Mouse (Mus musculus): ENCODE data around the gene Tmem223.

Tmem223 gene

DNA sequence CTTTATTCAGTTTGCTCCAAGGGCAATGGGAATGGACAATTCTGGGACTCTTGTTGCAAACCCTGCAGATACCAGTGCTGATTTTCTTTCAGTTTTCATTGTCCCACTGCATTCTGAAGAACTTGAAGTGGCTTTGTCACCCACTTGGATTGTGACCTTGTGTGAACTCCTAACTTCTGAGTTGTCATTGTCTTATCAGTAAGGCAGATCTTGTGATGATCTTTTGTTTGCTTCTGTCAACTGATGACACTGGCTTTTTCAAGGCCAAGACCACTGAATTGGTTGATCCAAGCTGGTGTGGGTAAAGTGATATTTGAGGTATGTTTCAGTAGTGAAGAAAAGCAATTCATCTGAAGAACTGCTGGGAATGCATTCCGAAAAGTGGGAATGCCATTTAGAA lies 25.4 kb upstream of the Tmem223 start:
- DNase-seq (ENCODE audit: low spot score in 2 of 2): no peak

DNA sequence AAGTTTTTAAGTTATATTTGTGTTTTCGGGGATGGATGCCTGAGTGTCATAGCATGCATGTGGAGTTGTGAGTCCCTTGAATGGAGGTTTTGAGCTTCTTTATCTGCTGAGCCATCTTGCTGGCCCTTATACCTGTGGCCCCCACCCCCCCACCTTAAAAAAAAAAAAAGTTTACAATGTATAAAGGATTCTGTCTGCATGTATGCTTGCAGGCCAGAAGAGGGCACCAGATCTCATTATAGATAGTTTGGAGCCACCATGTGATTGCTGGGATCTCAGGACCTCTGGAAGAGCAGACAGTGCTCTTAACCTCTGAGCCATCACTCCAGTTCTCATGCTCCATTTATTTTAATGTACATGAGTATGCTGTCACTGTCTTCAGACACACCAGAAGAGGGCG lies 23.4 kb upstream of the Tmem223 start:
- no peak for DNase-seq (ENCODE audit: low spot score in 2 of 2)

DNA sequence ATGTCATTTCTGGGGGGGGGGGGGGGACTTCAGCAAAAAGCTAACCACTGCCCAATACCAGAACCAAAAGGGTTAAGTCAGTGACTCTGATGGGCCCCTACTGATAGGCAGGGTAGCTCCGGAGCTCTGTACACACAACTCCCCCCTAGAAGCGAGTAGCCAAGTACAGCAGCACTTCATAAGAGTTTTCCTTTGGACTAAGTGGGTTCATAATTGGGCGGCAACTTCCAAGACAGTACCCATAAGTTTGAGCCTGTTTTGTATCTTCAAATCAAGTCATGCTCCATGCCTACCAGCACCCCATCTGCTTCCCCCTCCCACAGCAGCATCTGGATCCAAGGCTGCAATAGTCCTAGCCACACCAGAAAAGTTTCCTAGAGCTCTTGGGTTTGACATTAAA lies 15.1 kb upstream of the Tmem223 start:
- DNase-seq (ENCODE audit: low spot score in 2 of 2): no peak

DNA sequence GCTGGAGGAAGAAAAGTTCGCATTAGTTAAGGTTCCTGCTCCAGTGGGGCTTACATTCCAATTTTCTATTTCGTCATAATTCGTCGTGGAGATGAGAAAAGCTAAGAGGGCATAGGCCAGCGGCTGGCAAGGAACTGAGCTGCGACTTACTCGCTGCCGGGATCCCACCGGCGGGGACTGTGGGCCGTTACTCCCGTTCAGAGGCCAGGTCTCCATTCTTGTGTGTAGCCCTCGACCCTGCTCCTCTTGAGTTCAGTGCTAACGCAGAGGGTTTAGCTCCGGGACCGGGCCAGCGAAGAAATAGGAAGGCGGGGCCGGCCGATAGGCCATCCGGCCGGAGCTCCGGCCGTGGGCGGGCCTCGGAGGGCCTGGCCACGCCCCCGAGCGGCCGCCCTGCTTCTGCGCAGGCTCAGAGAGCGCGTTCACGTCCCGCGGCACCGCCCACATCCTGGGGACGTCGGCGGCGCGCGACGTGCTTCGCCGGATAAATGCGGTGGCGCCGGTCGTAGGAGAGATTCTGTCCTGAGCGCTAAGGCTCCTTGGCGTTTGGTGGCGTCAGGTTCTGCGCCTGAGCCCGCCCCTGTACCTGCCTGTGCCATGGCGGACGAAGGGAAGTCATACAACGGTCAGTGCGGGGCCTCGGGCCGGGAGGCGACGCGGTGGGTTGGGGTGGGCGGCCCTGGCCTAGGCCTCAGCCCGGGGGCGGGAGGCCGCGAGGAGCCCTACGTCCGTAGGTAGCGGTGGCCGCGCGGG lies 14.0 kb upstream of the Tmem223 start, which contains the start of gene Nxf1:
TSS of gene Nxf1 (plus strand) at position 439 of the 753 bp plus-strand sequence.
- DNase-seq (ENCODE audit: low spot score in 2 of 2): peak; percentile 75 to 93

DNA sequence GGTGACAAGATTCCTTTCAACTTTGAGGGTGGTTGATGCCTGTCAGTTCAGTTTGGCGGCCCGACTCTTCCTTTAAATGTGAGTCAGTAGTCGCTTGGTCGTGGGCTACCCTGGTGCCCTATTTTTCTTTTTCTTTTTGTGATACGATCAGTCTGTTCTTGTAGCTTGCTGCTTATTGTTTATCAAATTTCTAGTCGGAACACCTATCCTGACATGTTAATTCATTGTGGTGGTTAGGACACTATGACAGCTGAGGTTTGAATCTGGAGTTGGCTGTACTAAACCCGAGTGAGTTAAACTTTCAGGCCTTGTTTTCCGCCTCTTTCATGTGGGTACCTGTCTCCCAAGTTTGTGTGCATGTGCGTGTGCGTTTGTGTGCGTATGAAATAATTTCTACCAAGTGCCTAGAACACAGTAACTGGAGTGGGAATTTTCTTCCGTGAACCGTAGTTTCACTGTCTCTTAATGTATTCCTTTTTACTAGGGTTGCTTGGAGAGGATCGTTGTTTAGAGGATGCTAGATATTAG lies 13.3 kb upstream of the Tmem223 start:
- no peak for DNase-seq (ENCODE audit: low spot score in 2 of 2)

DNA sequence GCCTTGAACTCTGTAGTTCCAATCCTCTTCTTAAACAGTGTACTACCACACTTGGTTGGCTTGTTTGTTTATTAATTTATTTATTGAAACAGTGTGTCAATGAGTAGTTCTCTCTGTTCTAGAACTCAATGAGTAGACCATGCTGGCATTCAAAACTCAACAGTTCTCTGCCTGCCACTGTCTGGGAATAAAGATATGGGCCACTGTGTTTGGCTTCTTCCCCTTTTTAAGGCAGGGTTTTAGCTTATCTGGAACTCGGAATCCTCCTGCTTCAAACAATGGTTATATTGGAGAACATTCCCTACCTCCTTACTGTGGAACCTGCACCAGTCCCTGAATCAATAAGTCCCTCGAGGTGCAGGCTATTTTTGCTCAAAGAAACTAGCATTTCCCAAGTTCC lies 11.9 kb upstream of the Tmem223 start:
- no peak for DNase-seq (ENCODE audit: low spot score in 2 of 2)

DNA sequence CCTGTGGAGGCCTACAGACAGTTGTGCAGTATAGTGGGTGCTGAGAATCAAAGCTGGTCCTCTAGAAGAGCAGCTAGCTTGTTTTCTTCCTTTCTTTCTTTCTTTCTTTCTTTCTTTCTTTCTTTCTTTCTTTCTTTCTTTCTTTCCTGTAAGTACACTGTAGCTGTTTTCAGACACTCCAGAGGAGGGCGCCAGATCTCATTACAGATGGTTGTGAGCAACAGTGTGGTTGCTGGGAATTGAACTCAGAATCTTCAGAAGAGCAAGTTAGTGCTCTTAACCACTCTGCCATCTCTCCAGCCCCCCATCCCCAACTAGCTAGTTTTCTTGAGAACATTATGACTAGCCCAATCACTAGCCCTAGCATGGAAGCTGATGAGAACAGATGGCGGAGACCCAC lies 10.0 kb upstream of the Tmem223 start:
- no peak for DNase-seq (ENCODE audit: low spot score in 2 of 2)

DNA sequence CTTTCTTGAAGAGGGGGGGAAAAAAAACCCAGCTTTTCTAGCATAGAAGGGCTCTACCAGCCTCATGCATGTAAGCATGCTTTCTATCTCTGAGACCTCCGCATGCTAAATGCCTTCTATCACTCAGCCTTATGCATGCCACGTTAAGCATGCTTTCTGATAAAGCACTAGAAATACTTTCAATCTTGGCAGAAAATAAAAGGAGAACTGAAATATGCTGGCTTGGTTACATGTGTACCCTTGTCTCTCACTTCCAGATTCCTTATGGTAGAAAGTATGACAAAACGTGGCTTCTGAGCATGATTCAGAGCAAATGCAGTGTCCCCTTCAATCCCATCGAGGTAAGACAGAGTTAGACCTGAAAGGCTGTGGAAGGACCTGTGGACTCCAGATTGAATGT lies 7.5 kb upstream of the Tmem223 start:
- DNase-seq (ENCODE audit: low spot score in 2 of 2): no peak

DNA sequence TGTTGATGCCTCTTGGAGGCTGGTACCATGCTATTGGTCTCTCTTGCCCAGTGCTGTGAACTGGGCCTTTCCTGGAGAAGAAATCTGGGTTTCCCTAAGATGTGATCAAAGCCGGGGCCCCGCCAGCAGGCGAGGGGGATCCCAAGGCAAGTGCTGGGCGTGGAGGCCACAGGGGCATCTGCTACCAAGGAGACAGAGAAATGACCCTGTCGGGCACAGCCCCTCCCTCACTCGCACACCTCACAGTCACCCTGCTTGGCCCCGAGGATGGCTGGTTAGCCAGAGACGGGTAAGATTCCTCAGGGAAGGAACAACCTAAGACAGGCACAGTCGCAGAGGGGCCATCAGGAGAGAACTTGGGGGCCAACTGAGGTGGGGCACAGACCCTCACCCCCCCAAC lies 5.2 kb upstream of the Tmem223 start:
- no peak for DNase-seq (ENCODE audit: low spot score in 2 of 2)

DNA sequence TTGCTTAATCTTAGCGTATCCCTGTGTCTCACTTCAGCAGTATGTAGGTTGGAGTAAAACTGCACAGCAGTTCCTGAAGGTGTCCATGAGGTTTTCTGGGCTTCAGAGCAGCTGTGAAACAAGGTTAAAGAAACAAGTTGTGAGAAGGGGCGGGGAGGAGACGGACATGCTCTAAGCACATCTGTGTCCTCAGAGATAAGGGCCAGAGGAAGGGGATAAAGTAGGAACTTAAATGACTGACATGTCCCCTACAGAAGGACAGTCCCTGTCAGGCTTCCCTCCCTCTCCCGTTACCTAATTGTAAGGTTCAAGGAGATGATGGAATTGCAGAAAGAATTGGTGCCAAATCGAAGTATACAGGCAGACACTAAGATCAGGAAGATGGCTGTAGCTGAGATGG lies 2.2 kb downstream of the Tmem223 start:
- DNase-seq (ENCODE audit: low spot score in 2 of 2): no peak

DNA sequence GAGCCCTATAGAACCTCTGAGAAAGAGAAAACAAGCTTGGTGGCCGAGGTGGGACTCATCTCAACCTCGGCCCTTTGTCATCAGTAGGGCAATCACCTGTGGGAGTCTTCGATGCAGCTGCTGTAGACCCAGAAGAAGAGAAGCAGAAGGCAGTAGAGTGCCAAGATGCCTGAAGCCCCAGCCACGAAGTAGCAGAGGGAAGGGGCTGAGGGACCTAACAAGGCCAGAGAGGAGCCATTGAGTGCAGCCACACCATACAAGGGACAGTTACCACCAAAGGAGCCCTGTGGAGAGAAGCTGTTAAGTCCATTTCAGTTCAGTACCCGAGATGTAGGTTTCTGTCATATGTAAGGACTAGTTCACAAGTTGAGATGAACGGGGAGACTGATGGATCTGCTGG lies 2.6 kb downstream of the Tmem223 start:
- DNase-seq (ENCODE audit: low spot score in 2 of 2): no peak

DNA sequence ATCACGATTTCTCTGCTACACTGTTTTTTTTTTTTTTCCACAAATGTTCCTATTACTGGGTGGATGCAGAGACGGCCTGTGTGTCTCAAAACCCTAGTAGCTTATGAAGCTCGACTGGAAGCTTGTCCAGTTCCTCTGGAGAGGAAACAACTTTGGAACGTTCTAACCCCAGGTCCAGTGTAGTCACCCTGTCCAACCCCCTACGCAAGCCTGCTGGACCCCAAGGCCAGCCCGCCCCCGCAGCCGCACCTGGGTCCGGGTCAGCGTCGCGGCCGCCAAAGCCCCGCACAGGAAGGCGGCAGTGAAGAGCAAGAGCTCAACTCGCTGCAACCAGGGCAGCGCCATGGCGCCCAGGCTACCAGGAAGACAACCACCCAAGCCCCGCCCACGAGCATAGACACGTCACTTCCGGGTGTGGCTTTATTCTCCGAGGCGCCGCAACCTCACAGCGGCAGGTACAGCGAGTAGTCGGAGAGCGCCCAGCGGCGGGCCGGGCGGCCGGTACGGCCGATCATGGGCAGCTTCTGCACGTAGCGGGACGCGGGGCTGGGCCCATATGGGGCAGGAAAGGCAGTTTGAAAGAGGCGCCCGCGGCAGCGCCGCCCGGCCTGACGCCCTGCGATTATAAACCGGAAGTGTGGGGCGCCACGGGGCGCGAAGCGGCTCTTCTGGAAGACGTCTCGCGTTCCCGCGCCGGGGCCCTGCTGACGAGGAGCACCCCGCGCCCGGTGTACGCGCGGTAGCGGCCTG lies 3.5 kb downstream of the Tmem223 start, which contains the start of gene Tmem179b:
TSS of gene Tmem179b (minus strand) at position 382 of the 750 bp plus-strand sequence.
- DNase-seq (ENCODE audit: low spot score in 2 of 2): peak; percentile 95 to 96

DNA sequence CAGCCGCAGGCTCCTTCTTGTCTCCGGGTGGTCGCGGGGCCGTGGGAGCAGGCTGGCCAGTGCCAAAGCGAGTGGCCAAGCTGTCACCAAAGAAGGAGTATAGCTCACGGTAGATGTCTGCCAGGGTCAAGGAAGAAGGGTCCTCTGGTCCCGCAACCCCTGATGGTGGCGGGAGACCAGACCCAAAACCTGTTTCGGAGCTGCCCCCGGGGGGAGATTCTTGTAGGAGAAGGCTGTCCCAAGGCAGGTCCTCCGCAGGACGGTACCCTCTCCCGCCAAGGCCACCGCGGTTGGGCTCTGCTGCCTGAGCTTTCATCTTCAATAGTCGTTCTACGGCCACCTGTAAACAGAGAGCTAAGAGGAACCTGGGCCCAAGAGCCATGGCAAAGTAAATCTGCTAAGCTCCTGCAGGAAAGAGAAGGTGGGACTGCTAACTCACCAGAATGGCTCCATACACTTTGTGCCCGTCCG lies 4.2 kb downstream of the Tmem223 start:
- DNase-seq (ENCODE audit: low spot score in 2 of 2): no peak

DNA sequence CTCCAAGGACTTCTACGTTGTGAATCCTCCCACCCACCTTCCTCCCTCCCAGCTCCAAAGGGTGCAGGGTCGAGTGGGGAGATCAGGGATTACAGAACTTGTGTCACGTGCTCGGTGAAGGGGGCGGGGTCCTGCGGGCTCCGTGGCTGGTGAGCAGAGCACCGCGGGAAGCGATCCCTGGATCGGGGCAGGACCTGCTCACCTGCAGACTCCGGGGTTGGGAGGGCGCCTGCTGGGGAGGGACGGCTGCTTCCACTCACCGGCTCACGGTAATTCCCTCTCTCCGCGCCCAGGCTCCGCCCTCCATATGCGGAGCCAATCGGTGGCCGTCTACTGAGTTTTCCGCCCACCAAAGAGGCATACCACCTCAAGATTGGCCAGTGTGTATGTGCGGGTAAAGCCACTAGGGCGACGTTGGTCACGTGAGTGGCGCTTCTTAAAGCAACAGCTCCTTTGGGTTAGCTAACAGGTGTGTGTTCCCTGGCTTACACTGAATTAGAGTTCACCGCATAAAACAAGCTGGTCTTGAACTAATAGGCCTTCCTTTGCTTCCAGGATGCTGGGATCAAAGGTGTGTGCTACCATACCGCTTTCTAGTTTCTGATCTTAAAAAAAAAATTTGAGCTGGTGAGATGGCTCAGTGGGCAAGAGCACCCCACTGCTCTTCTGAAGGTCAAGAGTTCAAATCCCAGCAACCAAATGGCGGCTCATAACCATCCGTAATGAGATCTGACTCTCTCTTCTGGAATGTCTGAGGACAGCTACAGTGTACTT lies 15.4 kb downstream of the Tmem223 start, which contains the start of gene Taf6l:
TSS of gene Taf6l (minus strand) at position 410 of the 774 bp plus-strand sequence.
- peak; percentile 71 to 84 for DNase-seq (ENCODE audit: low spot score in 2 of 2)

DNA sequence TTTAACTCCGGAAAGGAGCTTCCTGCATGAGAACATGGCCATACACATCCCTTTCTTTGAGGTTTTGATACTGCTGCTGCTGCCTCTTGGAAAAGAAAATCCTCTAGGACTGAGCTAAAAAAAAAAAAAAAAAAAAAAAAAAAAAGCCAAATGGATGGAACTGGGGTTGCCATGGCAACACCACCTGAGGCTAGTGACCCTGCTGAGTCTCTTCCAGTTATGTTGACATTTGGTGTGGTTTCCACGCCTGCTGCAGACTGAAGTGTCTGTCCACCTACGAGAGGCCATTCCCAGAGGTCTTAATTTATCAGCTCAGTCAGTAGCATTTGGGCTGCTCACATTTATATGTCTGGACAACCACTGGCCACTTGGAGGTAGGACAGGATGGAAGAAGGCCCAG lies 17.7 kb downstream of the Tmem223 start:
- DNase-seq (ENCODE audit: low spot score in 2 of 2): no peak

DNA sequence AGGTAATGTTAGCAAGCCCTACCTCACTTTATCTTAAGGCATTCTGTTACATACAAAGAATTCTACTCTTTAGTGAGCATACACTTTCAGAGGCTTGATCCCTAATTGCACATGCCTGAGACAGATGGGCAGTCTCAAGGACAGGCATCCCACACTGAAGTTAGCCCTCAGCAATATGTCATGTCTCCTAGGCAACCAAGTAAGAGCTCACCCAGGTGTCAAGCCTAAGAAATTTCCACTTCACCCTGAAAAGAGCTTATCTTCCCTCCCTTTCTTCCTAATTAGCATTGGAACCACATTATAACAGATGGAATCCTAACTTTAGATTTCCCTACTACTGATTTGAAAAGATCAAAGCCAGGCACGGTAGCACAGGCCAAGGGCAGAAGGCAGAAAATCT lies 18.4 kb downstream of the Tmem223 start:
- DNase-seq (ENCODE audit: low spot score in 2 of 2): no peak

DNA sequence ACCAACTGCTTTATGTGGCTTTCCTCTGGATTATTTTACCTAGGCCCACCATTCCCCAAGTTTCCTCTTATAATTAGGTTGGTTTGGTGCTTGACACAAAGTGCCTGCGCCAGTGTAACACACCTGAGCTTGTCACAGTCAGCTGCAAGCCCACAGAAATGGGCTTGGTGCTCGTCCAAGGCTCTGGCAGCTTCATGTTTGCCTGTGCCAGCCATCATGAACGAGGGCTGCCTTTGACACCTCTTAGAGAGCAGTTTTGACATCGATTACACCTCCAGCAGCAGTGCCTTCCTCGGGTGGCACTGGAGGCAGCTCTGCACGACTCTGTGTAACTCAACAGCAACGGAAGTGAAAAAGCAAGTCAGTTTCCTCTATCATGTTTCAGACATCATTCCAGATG lies 19.4 kb downstream of the Tmem223 start:
- DNase-seq (ENCODE audit: low spot score in 2 of 2): no peak

DNA sequence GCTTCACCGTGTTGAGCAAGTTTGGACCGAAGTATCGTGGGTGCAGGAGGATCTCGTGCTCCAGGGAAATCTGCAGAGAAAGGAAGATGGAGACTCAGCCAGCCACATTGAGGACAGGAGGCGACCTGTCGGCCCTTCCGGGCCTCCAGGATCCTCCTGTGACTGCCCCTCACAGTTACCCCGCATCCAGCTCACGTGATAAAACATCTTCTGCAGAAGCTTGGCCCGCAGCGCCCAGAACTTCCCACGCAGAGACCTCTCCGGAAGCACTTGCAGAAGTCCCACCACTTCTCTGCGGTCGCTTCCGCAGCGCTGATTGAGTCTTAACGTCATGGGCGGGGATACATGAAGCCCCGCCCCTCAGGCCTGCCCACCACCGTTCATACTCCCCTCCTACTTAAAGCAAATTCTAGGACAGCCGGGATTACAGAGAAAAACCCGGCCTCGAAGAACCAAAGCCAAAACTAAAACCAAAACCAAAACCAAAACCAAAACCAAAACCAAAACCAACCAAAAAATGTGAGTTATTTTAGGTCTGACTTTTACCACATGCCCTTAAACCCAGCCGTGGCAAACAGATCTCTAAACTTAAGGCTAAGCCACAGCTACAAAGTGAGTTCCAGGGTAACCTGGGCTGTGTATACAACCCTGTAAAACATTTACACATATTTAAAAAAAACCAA lies 27.6 kb downstream of the Tmem223 start, which contains the start of gene Polr2g:
TSS of gene Polr2g (minus strand) at position 314 of the 683 bp plus-strand sequence.
- DNase-seq (ENCODE audit: low spot score in 2 of 2): peak; percentile 60 to 85

DNA sequence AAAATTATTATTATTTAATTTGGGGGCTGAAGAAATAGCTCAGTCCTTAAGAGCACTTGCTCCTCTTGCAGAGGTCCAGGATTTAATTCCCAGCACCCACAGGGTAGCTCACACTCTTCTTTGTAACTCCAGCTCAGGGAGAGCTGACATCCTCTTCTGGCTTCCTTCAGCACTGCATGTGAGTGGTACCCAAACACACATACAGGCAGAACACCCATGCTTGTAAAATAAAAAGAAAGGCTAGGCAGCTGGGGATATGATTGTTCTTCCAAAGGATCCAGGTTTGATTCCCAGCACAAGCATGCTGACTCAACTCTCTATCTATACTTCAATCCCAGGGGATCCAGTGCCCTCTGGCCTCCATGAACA lies 28.1 kb downstream of the Tmem223 start:
- no peak for DNase-seq (ENCODE audit: low spot score in 2 of 2)

DNA sequence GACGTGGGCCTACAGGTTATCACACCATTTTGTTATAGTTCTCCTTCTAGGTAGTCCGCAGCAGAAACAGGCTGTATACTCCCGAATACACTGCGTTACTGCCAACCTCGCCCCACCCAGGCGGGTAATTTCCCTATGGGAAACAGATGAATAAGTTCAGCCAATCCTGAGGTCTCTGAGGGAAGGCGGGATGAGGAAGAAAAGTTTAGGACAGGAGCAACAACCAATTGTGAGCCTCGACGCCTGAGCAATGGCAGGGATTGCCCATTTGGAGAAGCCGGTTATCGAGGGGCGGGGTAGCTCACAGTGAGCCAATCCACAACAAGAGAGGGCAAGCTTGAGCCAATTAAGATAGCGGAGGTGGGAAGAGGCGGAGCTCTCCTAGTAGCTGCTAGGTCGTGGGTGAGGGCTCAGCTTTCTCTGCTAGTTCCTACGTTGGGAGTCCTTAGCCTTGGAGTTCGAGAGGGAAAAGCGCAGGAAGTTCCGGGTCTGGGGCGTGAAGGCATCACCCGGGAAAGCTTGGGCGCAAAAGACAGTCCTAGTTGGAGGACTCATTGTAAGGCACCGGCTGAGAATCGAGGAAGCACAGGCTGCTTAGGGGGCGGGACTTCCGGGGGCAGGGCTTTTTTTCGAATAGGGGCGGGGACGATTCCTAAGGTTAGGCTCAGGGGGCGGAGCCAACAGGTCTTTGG lies 31.5 kb downstream of the Tmem223 start, which contains the start of gene Zbtb3:
TSS of gene Zbtb3 (plus strand) at position 426 of the 692 bp plus-strand sequence.
- peak; percentile 73 to 88 for DNase-seq (ENCODE audit: low spot score in 2 of 2)
